Mouse (Mus musculus): ENCODE results near the gene Bmp2k.
"Not testable (repeated sequence)": the region's sequence is repeated elsewhere in the genome, so short reads cannot be mapped to it uniquely, and the experiment has no call there.

The Bmp2k gene

GRCm38 (mm10) chr5:97002336-97002735, 4.8 kb downstream of the Bmp2k start:
- no peak for DNase-seq (ENCODE audit: low read depth, low spot score)

- no peak for DNase-seq (ENCODE audit: low read depth, low spot score)
Measured at GRCm38 (mm10) chr5:97002937-97003336, 5.4 kb downstream of the Bmp2k start.

GRCm38 (mm10) chr5:97004178-97005030, 6.9 kb downstream of the Bmp2k start:
- DNase-seq (ENCODE audit: low read depth, low spot score): no peak

- no peak for DNase-seq (ENCODE audit: low read depth, low spot score)
Measured at GRCm38 (mm10) chr5:97005891-97006290, 8.4 kb downstream of the Bmp2k start.

GRCm38 (mm10) chr5:97006929-97007328, 9.4 kb downstream of the Bmp2k start:
- no peak for DNase-seq (ENCODE audit: low read depth, low spot score)

GRCm38 (mm10) chr5:97007496-97007895, 10.0 kb downstream of the Bmp2k start:
- no peak for DNase-seq (ENCODE audit: low read depth, low spot score)

GRCm38 (mm10) chr5:97009140-97009539, 11.7 kb downstream of the Bmp2k start:
- DNase-seq (ENCODE audit: low read depth, low spot score): peak; percentile 37

GRCm38 (mm10) chr5:97009601-97010335, 12.3 kb downstream of the Bmp2k start:
- no peak for DNase-seq (ENCODE audit: low read depth, low spot score)

- DNase-seq (ENCODE audit: low read depth, low spot score): no peak
Measured at GRCm38 (mm10) chr5:97015781-97016508, 18.5 kb downstream of the Bmp2k start.

GRCm38 (mm10) chr5:97016842-97017577, 19.5 kb downstream of the Bmp2k start:
- DNase-seq (ENCODE audit: low read depth, low spot score): no peak

GRCm38 (mm10) chr5:97022305-97023278, 25.1 kb downstream of the Bmp2k start:
- DNase-seq (ENCODE audit: low read depth, low spot score): no peak

GRCm38 (mm10) chr5:97024834-97025233, 27.3 kb downstream of the Bmp2k start:
- DNase-seq (ENCODE audit: low read depth, low spot score): no peak

- no peak for DNase-seq (ENCODE audit: low read depth, low spot score)
Measured at GRCm38 (mm10) chr5:97025650-97026049, 28.2 kb downstream of the Bmp2k start.

- no peak for DNase-seq (ENCODE audit: low read depth, low spot score)
Measured at GRCm38 (mm10) chr5:97028004-97028403, 30.5 kb downstream of the Bmp2k start.

GRCm38 (mm10) chr5:97028840-97029239, 31.4 kb downstream of the Bmp2k start:
- DNase-seq (ENCODE audit: low read depth, low spot score): not testable (repeated sequence)

GRCm38 (mm10) chr5:97031771-97032170, 34.3 kb downstream of the Bmp2k start:
- DNase-seq (ENCODE audit: low read depth, low spot score): no peak

GRCm38 (mm10) chr5:97045260-97045659, 47.8 kb downstream of the Bmp2k start:
- no peak for DNase-seq (ENCODE audit: low read depth, low spot score)

- no peak for DNase-seq (ENCODE audit: low read depth, low spot score)
Measured at GRCm38 (mm10) chr5:97046680-97047079, 49.2 kb downstream of the Bmp2k start.

- no peak for DNase-seq (ENCODE audit: low read depth, low spot score)
Measured at GRCm38 (mm10) chr5:97048905-97049304, 51.4 kb downstream of the Bmp2k start.

GRCm38 (mm10) chr5:97054166-97054565, 56.7 kb downstream of the Bmp2k start:
- no peak for DNase-seq (ENCODE audit: low read depth, low spot score)
